Mouse (Mus musculus) MEL (cell line): ENCODE data around the gene Gsk3a. TPM values are rescaled to one million over a fixed set of nuclear protein-coding genes. Genes with fewer than 3 reads are reported as not detected.

Experiments
- DNase-seq: peaks from one replicate; pipeline ENCODE4 v3.0.0; 2011; ENCODE audit warnings: low read depth, low spot score
- H3K27ac ChIP-seq: 2 replicates; pipeline ENCODE4 v1.5.1; 2012; ENCODE audit warnings: low read depth, mild to moderate bottlenecking, control low read depth, low read length, moderate library complexity; ENCODE audit not compliant: control insufficient read depth
- H3K27me3 ChIP-seq, 2 experiments: fragments of 150-350 bp in 1 of 2; sonication (generic) in 1 of 2; 2 replicates each; pipeline ENCODE4 v1.6.1; 2012; ENCODE audit warnings: low read length in 2 of 2, mild to moderate bottlenecking in 2 of 2, improper control_type of control experiment in 1 of 2, moderate library complexity in 1 of 2; ENCODE audit not compliant: insufficient read depth in 2 of 2, control insufficient read depth in 1 of 2
- H3K36me3 ChIP-seq, 2 experiments: 2 replicates each; pipeline ENCODE4 v1.6.1; 2012 to 2014; ENCODE audit warnings: low read length in 2 of 2, improper control_type of control experiment in 1 of 2, inconsistent platforms in 1 of 2, mild to moderate bottlenecking in 1 of 2; ENCODE audit not compliant: insufficient read depth in 2 of 2, control insufficient read depth in 1 of 2
- H3K4me1 ChIP-seq, 2 experiments: fragments of 150-350 bp in 1 of 2; sonication (generic) in 1 of 2; 2 replicates each; pipeline ENCODE4 v1.6.1; 2012; ENCODE audit warnings: low read length in 2 of 2, improper control_type of control experiment in 1 of 2, mild to moderate bottlenecking in 1 of 2; ENCODE audit not compliant: insufficient read depth in 2 of 2, control insufficient read depth in 1 of 2
- H3K4me3 ChIP-seq, 2 experiments: fragments of 150-350 bp in 1 of 2; sonication (generic) in 1 of 2; 2 replicates each; pipeline ENCODE4 v1.5.1; 2012; ENCODE audit warnings: low read depth in 2 of 2, low read length in 2 of 2, mild to moderate bottlenecking in 2 of 2, moderate library complexity in 2 of 2, control low read depth in 1 of 2, improper control_type of control experiment in 1 of 2; ENCODE audit not compliant: control insufficient read depth in 1 of 2, insufficient read depth in 1 of 2
- H3K79me2 ChIP-seq: 2 replicates; pipeline ENCODE4 v1.6.1; 2012; ENCODE audit warnings: mild to moderate bottlenecking, low read length, moderate library complexity; ENCODE audit not compliant: control insufficient read depth, poor library complexity, insufficient read depth
- H3K9ac ChIP-seq: 2 replicates; pipeline ENCODE4 v1.6.1; 2012; ENCODE audit warnings: low read depth, mild to moderate bottlenecking, control low read depth, low read length, moderate library complexity; ENCODE audit not compliant: control insufficient read depth, poor library complexity, severe bottlenecking
- H3K9me3 ChIP-seq: fragments of 150-350 bp; sonication (generic); replicated peaks from 2 replicates; pipeline ENCODE4 v1.6.1; 2012; ENCODE audit warnings: mild to moderate bottlenecking, low read length, improper control_type of control experiment, moderate library complexity; ENCODE audit not compliant: insufficient read depth
- BHLHE40 ChIP-seq: IDR thresholded peaks from 2 replicates; pipeline ENCODE4 v1.6.1; 2012; ENCODE audit warnings: low read depth, mild to moderate bottlenecking, inconsistent platforms, low read length, improper control_type of control experiment, borderline replicate concordance
- CHD1 ChIP-seq: IDR thresholded peaks from 2 replicates; pipeline ENCODE4 v1.6.1; 2012; ENCODE audit warnings: low read depth, mild to moderate bottlenecking, inconsistent platforms, low read length, improper control_type of control experiment
- CHD2 ChIP-seq: IDR thresholded peaks from 2 replicates; pipeline ENCODE4 v1.6.1; 2011; ENCODE audit warnings: low read length, improper control_type of control experiment
- EP300 ChIP-seq, 2 experiments: IDR thresholded peaks; 2 replicates each; pipeline ENCODE4 v1.6.1; 2011; ENCODE audit warnings: improper control_type of control experiment in 2 of 2, low read length in 2 of 2, low read depth in 1 of 2, mild to moderate bottlenecking in 1 of 2
- GATA1 ChIP-seq: IDR thresholded peaks from 2 replicates; pipeline ENCODE4 v1.6.1; 2011; ENCODE audit warnings: low read depth, low read length, improper control_type of control experiment
- HCFC1 ChIP-seq: IDR thresholded peaks from 2 replicates; pipeline ENCODE4 v1.6.1; 2012; ENCODE audit warnings: low read depth, mild to moderate bottlenecking, inconsistent platforms, low read length, improper control_type of control experiment, moderate library complexity
- JUND ChIP-seq: IDR thresholded peaks from 2 replicates; pipeline ENCODE4 v1.6.1; 2011; ENCODE audit warnings: low read depth, mild to moderate bottlenecking, improper control_type of control experiment, low read length
- MAZ ChIP-seq: IDR thresholded peaks from 2 replicates; pipeline ENCODE4 v1.6.1; 2012; ENCODE audit warnings: low read depth, mild to moderate bottlenecking, inconsistent platforms, low read length, improper control_type of control experiment
- MEF2A ChIP-seq: IDR thresholded peaks from 2 replicates; pipeline ENCODE4 v1.6.1; 2014; ENCODE audit warnings: low read depth, mild to moderate bottlenecking, inconsistent platforms, low read length, improper control_type of control experiment; ENCODE audit not compliant: poor library complexity, insufficient replicate concordance, severe bottlenecking; ENCODE audit errors: extremely low read depth
- MXI1 ChIP-seq: IDR thresholded peaks from 2 replicates; pipeline ENCODE4 v1.6.1; 2011; ENCODE audit warnings: mild to moderate bottlenecking, low read depth, low read length, improper control_type of control experiment
- NELFE ChIP-seq: IDR thresholded peaks from 2 replicates; pipeline ENCODE4 v1.6.1; 2011; ENCODE audit warnings: low read depth, low read length, improper control_type of control experiment
- POLR2A ChIP-seq, 2 experiments: IDR thresholded peaks; 2 replicates each; pipeline ENCODE4 v1.6.1; 2011 to 2012; ENCODE audit warnings: low read length in 2 of 2, mild to moderate bottlenecking in 2 of 2, control low read depth in 1 of 2, improper control_type of control experiment in 1 of 2, low read depth in 1 of 2, moderate library complexity in 1 of 2; ENCODE audit not compliant: control insufficient read depth in 1 of 2, insufficient read depth in 1 of 2, poor library complexity in 1 of 2
- TAL1 ChIP-seq: IDR thresholded peaks from 2 replicates; pipeline ENCODE4 v1.6.1; 2012; ENCODE audit warnings: mild to moderate bottlenecking, inconsistent platforms, low read length, moderate library complexity, mixed read lengths
- TBP ChIP-seq: IDR thresholded peaks from 2 replicates; pipeline ENCODE4 v1.8.0; 2011; ENCODE audit warnings: low read depth, low read length, improper control_type of control experiment
- TCF12 ChIP-seq: IDR thresholded peaks from 2 replicates; pipeline ENCODE4 v1.6.1; 2014; ENCODE audit warnings: low read depth, mild to moderate bottlenecking, inconsistent platforms, low read length, improper control_type of control experiment, moderate library complexity
- UBTF ChIP-seq: IDR thresholded peaks from 2 replicates; pipeline ENCODE4 v1.6.1; 2012; ENCODE audit warnings: low read depth, mild to moderate bottlenecking, inconsistent platforms, low read length, improper control_type of control experiment, moderate library complexity, borderline replicate concordance; ENCODE audit not compliant: insufficient read depth
- USF1 ChIP-seq: IDR thresholded peaks from 2 replicates; pipeline ENCODE4 v1.6.1; 2014; ENCODE audit warnings: low read depth, mild to moderate bottlenecking, inconsistent platforms, low read length, improper control_type of control experiment, moderate library complexity
- USF2 ChIP-seq, 2 experiments: IDR thresholded peaks; 2 replicates each; pipeline ENCODE4 v1.6.1; 2011 to 2012; ENCODE audit warnings: improper control_type of control experiment in 2 of 2, low read length in 2 of 2, borderline replicate concordance in 1 of 2, inconsistent platforms in 1 of 2, low read depth in 1 of 2, mild to moderate bottlenecking in 1 of 2; ENCODE audit not compliant: insufficient read depth in 1 of 2
- ZKSCAN1 ChIP-seq: IDR thresholded peaks from 2 replicates; pipeline ENCODE4 v1.6.1; 2012; ENCODE audit warnings: low read depth, mild to moderate bottlenecking, inconsistent platforms, low read length, improper control_type of control experiment, moderate library complexity
- polyA plus RNA-seq, 2 experiments: library from polyadenylated mRNA; stranded (reverse) in 1 of 2; unstranded in 1 of 2; fragments of >175 nt in 1 of 2; fragments of >200 nt in 1 of 2; gene quantifications; 2 replicates each; pipeline versions ENCODE4 v1.2.1 to v1.2.4; 2012; ENCODE audit warnings: low replicate concordance in 2 of 2, low read depth in 1 of 2; ENCODE audit not compliant: insufficient read length in 2 of 2, insufficient read depth in 1 of 2, missing spikeins in 1 of 2
- total RNA-seq: library from RNA; depleted of rRNA; stranded (reverse); fragments of 300-350 nt; gene quantifications from 2 replicates; pipeline ENCODE4 v1.2.3, GENCODE M21; 2012

The Gsk3a gene
- total and polyA plus RNA-seq, 3 experiments = 59.8 to 149 (median 86.6) TPM

- no peak overlapping the region for H3K4me3 ChIP-seq
These were observed 45.5 kb downstream of the Gsk3a start for GRCm38 (mm10) chr7:25192110-25192509.

GRCm38 (mm10) chr7:25190806-25191205 is 46.8 kb downstream of the Gsk3a start:
- Histone ChIP-seq H3K27me3 (no peaks in the 10 kb centered on the region), H3K4me1 (0 out of 4 replicates have a peak, but pooled peaks cover 0 to 2% of the 10 kb centered on the region in 2 experiments), H3K79me2 (no peaks in the 10 kb centered on the region), H3K27ac (no peak overlapping the region), H3K9ac (no peak overlapping the region), H3K9me3 (no peaks in the 10 kb centered on the region), H3K36me3 (no peaks in the 10 kb centered on the region), H3K4me3 (no peak overlapping the region)
- TF ChIP-seq USF2 (IDR thresholded peaks at IDR 0.05; ENCODE audit: borderline replicate concordance in 1 of 2, insufficient read depth in 1 of 2, low read depth in 1 of 2, low read length in 2 of 2) = no peak
- TF ChIP-seq MXI1 = no peak
- TF ChIP-seq TCF12 = no peak
- TF ChIP-seq HCFC1 = no peak
- TF ChIP-seq JUND = no peak
- TF ChIP-seq EP300 (IDR thresholded peaks at IDR 0.05; ENCODE audit: low read depth in 1 of 2, low read length in 2 of 2) = no peak
- no peak for TF ChIP-seq BHLHE40
- no peak for TF ChIP-seq NELFE
- TF ChIP-seq UBTF = no peak
- TF ChIP-seq MAZ = no peak
- no peak for TF ChIP-seq CHD2
- TF ChIP-seq POLR2A (IDR thresholded peaks at IDR 0.05; ENCODE audit: control insufficient read depth in 1 of 2, insufficient read depth in 1 of 2, low read depth in 1 of 2, low read length in 2 of 2, poor library complexity in 1 of 2) = no peak
- no peak for TF ChIP-seq TAL1
- no peak for TF ChIP-seq MEF2A
- TF ChIP-seq GATA1 = no peak
- TF ChIP-seq CHD1 = no peak
- TF ChIP-seq ZKSCAN1 = no peak
- no peak for TF ChIP-seq TBP
- DNase-seq = no peak

More at GRCm38 (mm10) chr7:25192110-25192509, 45.5 kb downstream of the Gsk3a start:
- H3K9ac ChIP-seq = no peak overlapping the region
- no peak for TF ChIP-seq MEF2A
- TF ChIP-seq USF1 = peak; percentile 57; the same call in 1 of the 2 replicates
- DNase-seq = no peak
- no peak overlapping the region for H3K27ac ChIP-seq
- H3K79me2 ChIP-seq = no peaks in the 10 kb centered on the region
- no peaks in the 10 kb centered on the region for H3K36me3 ChIP-seq
- H3K4me1 ChIP-seq = 0 out of 4 replicates have a peak, but pooled peaks cover 0 to 2% of the 10 kb centered on the region in 2 experiments
- no peaks in the 10 kb centered on the region for H3K27me3 ChIP-seq
- H3K9me3 ChIP-seq = no peaks in the 10 kb centered on the region
